Mouse (Mus musculus): ENCODE measurements at regions not wholly inside any gene's neighbourhood (a gene's known extent, or its start where the extent isn't known, plus 50 kb on each side); places are given as distances from the start of the nearest gene placed in this dataset.
"Not testable (repeated sequence)": the region's sequence is repeated elsewhere in the genome, so short reads cannot be mapped to it uniquely, and the experiment has no call there.

- H3K27me3 ChIP-seq (ENCODE audit: low read depth, poor library complexity, severe bottlenecking) = no peaks in the 10 kb centered on the region
- H3K9me3 ChIP-seq (replicated peaks) = no peaks in the 10 kb centered on the region
- H3K36me3 ChIP-seq = no peaks in the 10 kb centered on the region
- H3K4me1 ChIP-seq = no peaks in the 10 kb centered on the region
- H3K4me3 ChIP-seq = no peak overlapping the region
- no peak overlapping the region for H3K27ac ChIP-seq
- WGBS = 92% methylated on average over 14 of the region's 14 CpGs
- no peak for DNase-seq (ENCODE audit: low spot score)
Measured at GRCm38 (mm10) chr6:37740982-37741889, 129.4 kb upstream of the Trim24 start.

- not testable (repeated sequence) for DNase-seq (ENCODE audit: low spot score)
- 88% methylated on average over 7 of the region's 7 CpGs for WGBS
Measured at GRCm38 (mm10) chr6:37741916-37742315, 128.7 kb upstream of the Trim24 start.

GRCm38 (mm10) chr6:37744679-37745078 lies 125.9 kb upstream of the Trim24 start:
- Histone ChIP-seq H3K9me3 (replicated peaks) (no peaks in the 10 kb centered on the region), H3K27ac (no peak overlapping the region), H3K36me3 (no peaks in the 10 kb centered on the region), H3K4me1 (no peaks in the 10 kb centered on the region), H3K4me3 (no peak overlapping the region), H3K27me3 (ENCODE audit: low read depth, poor library complexity, severe bottlenecking) (no peaks in the 10 kb centered on the region)
- DNase-seq (ENCODE audit: low spot score) = no peak
- 84% methylated on average over 4 of the region's 4 CpGs for WGBS

More at GRCm38 (mm10) chr6:37741916-37742315, 128.7 kb upstream of the Trim24 start:
- H3K27me3 ChIP-seq (ENCODE audit: low read depth, poor library complexity, severe bottlenecking); H3K27ac ChIP-seq; H3K36me3 ChIP-seq; H3K4me3 ChIP-seq; H3K9me3 ChIP-seq (replicated peaks); H3K4me1 ChIP-seq: not testable (repeated sequence)

- no peak overlapping the region for H3K27ac ChIP-seq
- no peaks in the 10 kb centered on the region for H3K36me3 ChIP-seq
- no peaks in the 10 kb centered on the region for H3K9me3 ChIP-seq (replicated peaks)
- H3K4me3 ChIP-seq = no peak overlapping the region
- 91% methylated on average over 11 of the region's 11 CpGs for WGBS
- no peaks in the 10 kb centered on the region for H3K4me1 ChIP-seq
- no peaks in the 10 kb centered on the region for H3K27me3 ChIP-seq (ENCODE audit: low read depth, poor library complexity, severe bottlenecking)
- DNase-seq (ENCODE audit: low spot score) = no peak
Measured at GRCm38 (mm10) chr6:37745393-37746100, 125.1 kb upstream of the Trim24 start.

- not testable (repeated sequence) for H3K4me3 ChIP-seq; H3K27me3 ChIP-seq (ENCODE audit: low read depth, poor library complexity, severe bottlenecking); H3K9me3 ChIP-seq (replicated peaks); H3K27ac ChIP-seq; DNase-seq (ENCODE audit: low spot score); H3K4me1 ChIP-seq; H3K36me3 ChIP-seq
- 75% methylated on average over 4 of the region's 4 CpGs for WGBS
Measured at GRCm38 (mm10) chr6:37747793-37748192, 122.8 kb upstream of the Trim24 start.

GRCm38 (mm10) chr6:37748296-37748980 lies 122.2 kb upstream of the Trim24 start:
- H3K27me3 ChIP-seq (ENCODE audit: low read depth, poor library complexity, severe bottlenecking) = no peaks in the 10 kb centered on the region
- no peaks in the 10 kb centered on the region for H3K36me3 ChIP-seq
- H3K27ac ChIP-seq = no peak overlapping the region
- no peak overlapping the region for H3K4me3 ChIP-seq
- no peaks in the 10 kb centered on the region for H3K9me3 ChIP-seq (replicated peaks)
- DNase-seq (ENCODE audit: low spot score) = no peak
- WGBS = 77% methylated on average over 8 of the region's 8 CpGs
- H3K4me1 ChIP-seq = no peaks in the 10 kb centered on the region

- 93% methylated on average over 5 of the region's 5 CpGs for WGBS
- no peak overlapping the region for H3K27ac ChIP-seq
- H3K9me3 ChIP-seq (replicated peaks) = no peaks in the 10 kb centered on the region
- no peaks in the 10 kb centered on the region for H3K27me3 ChIP-seq (ENCODE audit: low read depth, poor library complexity, severe bottlenecking)
- H3K4me3 ChIP-seq = no peak overlapping the region
- no peak for DNase-seq (ENCODE audit: low spot score)
- H3K36me3 ChIP-seq = no peaks in the 10 kb centered on the region
- no peaks in the 10 kb centered on the region for H3K4me1 ChIP-seq
Measured at GRCm38 (mm10) chr6:37749016-37749415, 121.6 kb upstream of the Trim24 start.

- no peaks in the 10 kb centered on the region for H3K4me1 ChIP-seq
- no peaks in the 10 kb centered on the region for H3K27me3 ChIP-seq (ENCODE audit: low read depth, poor library complexity, severe bottlenecking)
- DNase-seq (ENCODE audit: low spot score) = no peak
- no peak overlapping the region for H3K27ac ChIP-seq
- no peaks in the 10 kb centered on the region for H3K9me3 ChIP-seq (replicated peaks)
- H3K36me3 ChIP-seq = no peaks in the 10 kb centered on the region
- WGBS = 94% methylated on average over 3 of the region's 3 CpGs
- H3K4me3 ChIP-seq = no peak overlapping the region
Measured at GRCm38 (mm10) chr6:37750271-37750670, 120.3 kb upstream of the Trim24 start.

GRCm38 (mm10) chr6:37751701-37752100 lies 118.9 kb upstream of the Trim24 start:
- DNase-seq (ENCODE audit: low spot score) = no peak
- Histone ChIP-seq H3K27me3 (ENCODE audit: low read depth, poor library complexity, severe bottlenecking) (no peaks in the 10 kb centered on the region), H3K27ac (no peak overlapping the region), H3K4me1 (no peaks in the 10 kb centered on the region), H3K36me3 (no peaks in the 10 kb centered on the region), H3K4me3 (no peak overlapping the region), H3K9me3 (replicated peaks) (no peaks in the 10 kb centered on the region)

GRCm38 (mm10) chr6:37761003-37761402 lies 109.6 kb upstream of the Trim24 start:
- not testable (repeated sequence) for H3K4me1 ChIP-seq; H3K27me3 ChIP-seq (ENCODE audit: low read depth, poor library complexity, severe bottlenecking); DNase-seq (ENCODE audit: low spot score); H3K36me3 ChIP-seq; H3K9me3 ChIP-seq (replicated peaks); H3K27ac ChIP-seq; H3K4me3 ChIP-seq
- 96% methylated on average over 4 of the region's 5 CpGs for WGBS

- H3K27ac ChIP-seq = no peak overlapping the region
- DNase-seq (ENCODE audit: low spot score) = no peak
Measured at GRCm38 (mm10) chr6:37763036-37763435, 107.6 kb upstream of the Trim24 start.

GRCm38 (mm10) chr6:37767690-37768089 lies 102.9 kb upstream of the Trim24 start:
- H3K27me3 ChIP-seq (ENCODE audit: low read depth, poor library complexity, severe bottlenecking) = no peaks in the 10 kb centered on the region
- H3K9me3 ChIP-seq (replicated peaks) = no peaks in the 10 kb centered on the region
- DNase-seq (ENCODE audit: low spot score) = no peak
- H3K4me3 ChIP-seq = no peak overlapping the region
- H3K4me1 ChIP-seq = peaks cover 5% of the 10 kb centered on the region; the same call in 1 of the 2 replicates
- no peak overlapping the region for H3K27ac ChIP-seq
- H3K36me3 ChIP-seq = no peaks in the 10 kb centered on the region

More at GRCm38 (mm10) chr6:37763036-37763435, 107.6 kb upstream of the Trim24 start:
- 75% methylated on average over 2 of the region's 2 CpGs for WGBS
- H3K9me3 ChIP-seq (replicated peaks) = no peaks in the 10 kb centered on the region
- H3K36me3 ChIP-seq = no peaks in the 10 kb centered on the region
- peaks cover 4% of the 10 kb centered on the region; the same call in 1 of the 2 replicates for H3K4me1 ChIP-seq
- H3K27me3 ChIP-seq (ENCODE audit: low read depth, poor library complexity, severe bottlenecking) = no peaks in the 10 kb centered on the region
- no peak overlapping the region for H3K4me3 ChIP-seq

GRCm38 (mm10) chr6:37773294-37773693 lies 97.3 kb upstream of the Trim24 start:
- Histone ChIP-seq H3K27me3 (ENCODE audit: low read depth, poor library complexity, severe bottlenecking) (no peaks in the 10 kb centered on the region), H3K36me3 (no peaks in the 10 kb centered on the region), H3K4me3 (no peak overlapping the region), H3K4me1 (no peaks in the 10 kb centered on the region), H3K9me3 (replicated peaks) (no peaks in the 10 kb centered on the region), H3K27ac (no peak overlapping the region)
- DNase-seq (ENCODE audit: low spot score) = no peak
